Mouse (Mus musculus) kidney, adult 18-20 months (tissue): Measurements from ENCODE around the gene Tex35.

Source experiments
- DNase-seq: peaks from one replicate; pipeline ENCODE4 v3.0.0; 2021

Gene Tex35

GRCm38 (mm10) chr1:157108580-157108979 is at the start of gene Tex35:
Gene Tex35, minus strand, starts transcription at chr1:157108680.
- DNase-seq, result no peak

DNA sequence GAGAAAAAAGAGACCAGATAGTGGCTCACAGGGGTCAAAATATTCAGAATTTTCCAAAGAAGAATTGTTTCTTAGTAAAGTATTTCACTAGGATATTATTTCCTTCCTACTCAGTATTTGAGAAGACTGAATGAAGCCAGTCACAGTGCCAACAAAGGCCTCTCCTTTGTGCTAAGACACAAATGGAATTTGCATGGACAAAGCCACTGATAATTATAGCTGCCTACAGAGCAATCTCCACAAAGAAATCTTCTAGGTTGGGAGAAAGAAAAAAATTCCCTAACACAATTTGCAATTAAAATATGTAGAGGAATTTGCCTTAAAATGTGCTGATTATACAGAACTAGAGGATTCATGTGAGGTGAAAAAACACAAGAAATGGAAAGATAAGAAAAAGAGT is 45.3 kb upstream of the Tex35 start:
- no peak for DNase-seq

DNA sequence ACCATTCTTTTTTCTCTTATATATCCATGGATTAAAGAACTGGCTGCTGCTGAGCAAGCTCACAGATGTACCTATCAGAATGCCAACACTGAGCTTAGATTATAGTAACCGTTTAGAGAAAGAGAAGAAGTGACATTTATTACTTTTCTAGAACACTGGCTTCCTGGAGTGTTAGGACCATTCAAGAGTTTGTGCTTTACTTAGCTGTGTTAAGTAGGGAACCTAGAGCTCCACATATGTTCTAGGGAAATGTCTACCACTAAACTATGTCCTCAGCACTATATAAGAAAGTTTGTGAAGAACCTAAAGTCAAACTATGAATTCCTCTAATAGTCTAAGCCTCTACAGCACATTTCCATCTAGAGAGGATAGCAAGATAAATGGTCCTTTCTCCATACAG is 41.6 kb upstream of the Tex35 start:
- DNase-seq, result no peak

- no peak for DNase-seq
These were observed 36.1 kb upstream of the Tex35 start for GRCm38 (mm10) chr1:157144621-157145020.

- no peak for DNase-seq
These were observed 34.9 kb upstream of the Tex35 start for GRCm38 (mm10) chr1:157143326-157143932.

DNA sequence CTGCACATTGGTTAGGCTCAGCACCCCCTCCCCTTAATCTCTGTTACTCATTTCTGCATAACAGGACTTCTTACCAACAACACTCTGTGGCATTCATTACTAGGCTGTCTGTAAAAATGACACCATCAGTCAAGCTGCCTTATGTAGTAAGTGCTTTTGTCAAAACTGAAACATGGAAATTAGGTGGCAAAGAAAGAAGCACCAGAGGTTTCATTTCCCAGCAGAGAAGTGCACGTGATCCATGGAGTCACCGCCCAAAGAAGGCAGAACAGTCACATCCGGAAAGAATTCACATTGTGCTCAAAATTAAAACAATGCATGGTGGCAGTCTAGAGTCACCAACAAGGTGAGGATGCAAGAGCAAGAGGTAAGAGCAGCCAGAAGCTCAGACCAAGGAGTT is 32.5 kb upstream of the Tex35 start:
- no peak for DNase-seq

DNA sequence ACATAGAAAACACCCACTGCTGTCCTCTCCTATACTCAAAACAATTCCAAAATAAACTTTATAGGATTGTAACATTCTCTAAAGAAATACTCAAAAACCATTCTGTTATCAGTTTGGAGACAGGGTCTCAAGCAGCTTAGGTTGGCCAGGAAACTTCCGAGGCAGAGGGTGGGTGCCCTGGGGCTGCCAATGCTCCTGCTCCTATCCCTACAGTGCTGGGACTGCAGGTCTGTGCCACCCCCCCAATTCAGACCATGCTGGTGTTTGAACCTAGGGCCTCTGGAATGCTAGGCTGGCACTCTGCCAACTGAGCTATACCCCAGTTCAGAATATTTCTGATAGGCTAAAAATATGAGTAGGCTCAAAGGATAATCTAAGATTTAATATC is 29.4 kb upstream of the Tex35 start:
- no peak for DNase-seq

- DNase-seq, result peak; percentile 5
These were observed 28.8 kb upstream of the Tex35 start for GRCm38 (mm10) chr1:157137132-157137853.

DNA sequence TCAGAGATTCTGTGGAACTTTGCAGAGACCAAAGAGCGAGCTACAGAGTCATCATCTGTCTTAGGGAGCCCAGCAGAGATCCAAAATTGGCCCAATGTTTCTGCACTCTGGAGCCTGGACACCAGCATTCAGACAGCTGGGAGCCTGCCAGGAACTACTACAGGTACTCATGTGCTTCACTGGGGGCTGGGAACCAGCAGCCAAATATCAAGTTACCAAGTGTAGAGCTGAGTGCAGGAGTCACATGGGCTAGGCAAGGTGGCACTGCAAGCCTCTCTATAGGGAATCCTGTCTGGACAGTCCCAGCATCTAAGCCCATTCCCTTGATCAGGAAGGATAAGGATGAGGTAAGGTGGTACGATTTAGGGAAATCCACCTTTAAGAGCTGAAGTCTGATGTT is 19.7 kb upstream of the Tex35 start:
- no peak for DNase-seq

- DNase-seq, result no peak
These were observed 15.4 kb upstream of the Tex35 start for GRCm38 (mm10) chr1:157123836-157124235.

GRCm38 (mm10) chr1:157119168-157119567 is 10.7 kb upstream of the Tex35 start:
- DNase-seq, result no peak

DNA sequence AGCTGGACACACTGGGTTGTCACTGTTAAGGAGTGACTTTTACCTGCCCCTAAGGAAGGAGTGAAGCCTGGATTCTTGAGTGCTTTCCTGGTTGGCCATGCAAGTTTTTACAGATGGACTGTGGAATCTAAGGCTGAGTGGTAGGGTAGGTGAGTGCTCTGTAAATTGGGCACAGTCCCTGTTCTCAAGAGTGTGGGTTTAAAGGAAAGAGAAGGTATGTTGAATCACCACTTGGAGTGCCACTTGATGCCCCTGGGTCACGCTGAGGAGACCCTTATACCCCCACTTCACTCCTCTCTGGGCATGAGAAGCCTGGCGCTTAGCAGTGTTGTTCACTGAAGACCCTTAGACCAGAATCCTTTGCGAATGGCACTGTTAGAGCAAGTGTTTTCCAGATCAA is 9.0 kb upstream of the Tex35 start:
- DNase-seq, result no peak

GRCm38 (mm10) chr1:157114492-157114891 is 6.0 kb upstream of the Tex35 start:
- DNase-seq, result no peak

- no peak for DNase-seq
These were observed 1.9 kb upstream of the Tex35 start for GRCm38 (mm10) chr1:157110287-157110835.

DNA sequence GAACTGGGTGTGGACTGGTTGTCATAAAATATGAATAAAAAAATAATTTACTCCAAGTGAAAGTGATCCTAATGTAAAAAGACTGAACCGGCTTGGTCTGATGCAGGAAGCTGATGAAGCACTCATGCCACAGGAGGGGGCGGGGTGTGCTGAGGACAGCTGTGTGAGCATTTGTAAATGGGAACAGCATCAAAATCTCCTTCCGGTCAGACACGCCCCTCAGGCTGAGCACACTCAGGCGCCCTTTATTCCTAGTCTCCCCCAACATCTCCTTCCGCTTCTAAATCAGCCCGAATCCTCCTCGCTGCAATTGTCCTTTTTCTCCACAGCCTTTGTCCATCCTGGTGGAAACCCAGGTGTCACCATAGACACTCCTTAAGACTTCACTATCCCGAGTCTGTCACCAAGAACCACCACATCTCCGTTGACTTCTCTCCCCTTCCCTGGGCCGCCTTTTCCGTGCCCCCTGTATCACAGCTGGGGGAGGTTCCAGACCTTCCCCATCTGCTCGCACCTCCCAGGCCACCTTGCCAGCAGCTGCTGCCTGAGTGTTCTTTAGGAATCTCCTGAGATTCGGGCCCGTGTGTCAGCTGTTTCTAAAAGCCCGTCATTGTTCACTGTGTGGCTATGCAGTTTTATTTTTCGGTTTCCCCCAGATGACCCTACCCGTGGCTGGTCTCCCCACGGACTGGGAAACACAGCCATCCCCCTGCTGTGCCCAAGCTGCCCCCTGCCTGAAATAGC is 7.2 kb downstream of the Tex35 start:
- DNase-seq, result peak; percentile 12

GRCm38 (mm10) chr1:157095534-157095933 is 12.9 kb downstream of the Tex35 start:
- no peak for DNase-seq

DNA sequence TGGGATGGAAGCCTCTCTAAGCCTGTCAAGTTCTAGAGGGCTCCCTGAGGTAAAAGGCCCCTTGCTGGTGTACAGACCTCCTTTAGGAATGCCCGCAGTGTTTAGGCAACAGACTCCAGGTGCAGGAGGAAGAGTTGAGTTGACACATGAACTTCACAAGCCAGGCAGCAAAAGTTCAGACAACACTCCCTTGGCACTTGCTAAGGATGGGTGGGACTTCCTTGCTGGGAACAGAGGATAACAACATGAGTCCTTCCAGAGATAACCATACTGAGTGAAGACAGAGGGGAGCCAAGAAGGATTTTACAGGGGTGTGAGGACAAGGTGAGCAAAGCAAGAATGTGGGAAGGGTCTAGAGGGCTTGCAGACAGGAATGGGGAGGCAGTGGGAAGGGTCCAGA is 15.9 kb downstream of the Tex35 start:
- DNase-seq, result no peak

- DNase-seq, result no peak
These were observed 16.3 kb downstream of the Tex35 start for GRCm38 (mm10) chr1:157092140-157092539.

GRCm38 (mm10) chr1:157090835-157091234 is 17.6 kb downstream of the Tex35 start:
- DNase-seq, result no peak

DNA sequence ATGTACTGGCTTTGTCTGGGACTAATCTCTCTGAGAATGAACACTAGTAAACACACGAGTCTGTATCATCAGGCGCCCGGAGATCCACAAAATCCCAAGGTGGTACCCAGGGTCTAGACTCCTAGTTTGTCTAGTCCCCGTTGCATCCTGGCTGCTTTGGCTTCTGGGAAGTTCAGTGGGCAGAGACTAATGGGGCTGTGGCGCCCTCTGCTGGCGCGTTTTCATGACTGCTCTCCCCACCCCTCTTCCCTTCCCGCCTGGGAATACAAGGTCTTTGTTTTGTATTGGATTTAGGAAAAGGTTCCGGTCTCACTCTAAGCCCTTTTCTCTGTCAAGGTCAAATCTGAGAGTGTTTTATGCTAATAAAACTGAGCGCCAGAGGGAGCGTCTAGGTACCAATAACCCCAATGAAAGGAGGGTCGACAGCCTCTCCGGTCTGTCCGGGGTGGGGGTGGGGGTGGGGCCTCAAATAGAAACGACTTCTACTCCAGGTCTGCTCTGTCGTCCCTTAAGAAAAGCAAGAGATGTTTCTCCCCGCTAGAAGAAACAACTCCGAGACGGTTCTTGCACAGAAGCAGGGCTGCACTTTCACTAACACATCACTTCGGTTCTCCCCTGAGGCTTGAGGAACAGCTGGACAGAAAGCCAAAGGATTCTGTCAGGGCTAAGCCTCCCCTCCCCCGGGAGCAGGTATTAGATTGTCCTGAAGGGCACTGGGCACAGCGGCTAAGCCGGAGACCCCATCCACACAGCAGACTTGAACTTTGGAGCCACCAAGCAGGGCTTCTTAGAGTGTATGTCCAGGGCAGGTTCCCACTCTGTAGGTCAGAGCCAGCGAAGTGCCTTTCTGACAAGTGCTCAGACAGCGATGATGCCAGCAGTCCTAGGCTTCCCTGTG is 22.1 kb downstream of the Tex35 start:
- peak; percentile 73 for DNase-seq

DNA sequence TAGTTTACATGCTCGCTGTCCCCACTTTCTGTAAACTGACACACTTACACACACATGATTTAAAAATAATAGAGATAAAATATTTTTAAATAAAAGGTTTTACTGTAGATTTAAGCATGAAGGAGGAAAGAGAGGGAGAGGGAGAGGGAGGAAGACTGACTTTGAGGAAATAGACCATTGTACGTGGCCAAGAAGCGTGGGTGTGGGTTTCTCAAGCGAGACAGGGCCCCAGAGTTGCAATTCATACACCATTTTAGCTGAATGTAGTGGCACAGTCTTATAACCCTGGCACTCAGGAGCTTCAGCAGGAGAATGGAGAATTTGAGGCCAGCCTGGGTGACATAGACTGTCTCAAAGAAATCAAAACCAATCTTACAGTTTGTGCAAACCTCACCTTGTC is 25.5 kb downstream of the Tex35 start:
- DNase-seq, result no peak

- DNase-seq, result no peak
These were observed 26.5 kb downstream of the Tex35 start for GRCm38 (mm10) chr1:157081999-157082398.
